Mouse (Mus musculus): Measurements from ENCODE around the gene Grin2a.
"Not testable (repeated sequence)": the region's sequence is repeated elsewhere in the genome, so short reads cannot be mapped to it uniquely, and the experiment has no call there.

The Grin2a gene

DNA sequence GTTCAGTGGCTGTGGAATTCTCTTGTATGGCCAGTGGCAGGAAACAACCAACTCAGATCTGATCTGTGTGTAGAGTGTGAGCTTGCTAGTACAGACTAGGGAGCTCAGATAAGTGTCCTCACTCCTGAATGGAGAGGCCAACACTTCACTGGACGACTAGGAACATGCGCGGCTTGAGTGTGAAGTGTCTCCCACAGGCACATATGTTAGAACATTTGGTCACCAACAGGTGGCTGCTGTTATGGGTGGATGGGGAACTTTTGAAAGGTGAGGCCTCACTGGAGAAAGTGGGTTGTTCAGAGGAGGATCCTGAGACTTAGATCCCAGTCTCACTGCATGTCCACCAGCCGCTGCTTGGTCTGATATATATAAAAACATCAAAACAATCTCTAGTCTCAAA, 329.5 kb downstream of the Grin2a start:
- in situ Hi-C loops (cut with MboI, MseI): no loop called here

GRCm38 (mm10) chr16:9664060-9664459, 331.3 kb downstream of the Grin2a start:
- in situ Hi-C loops (cut with MboI, MseI): no loop called here

- in situ Hi-C loops (cut with MboI, MseI): no loop called here
Measured at GRCm38 (mm10) chr16:9663508-9663907, 331.9 kb downstream of the Grin2a start.

GRCm38 (mm10) chr16:9625652-9626444, 369.5 kb downstream of the Grin2a start:
- in situ Hi-C loops (cut with MboI, MseI): no loop called here

DNA sequence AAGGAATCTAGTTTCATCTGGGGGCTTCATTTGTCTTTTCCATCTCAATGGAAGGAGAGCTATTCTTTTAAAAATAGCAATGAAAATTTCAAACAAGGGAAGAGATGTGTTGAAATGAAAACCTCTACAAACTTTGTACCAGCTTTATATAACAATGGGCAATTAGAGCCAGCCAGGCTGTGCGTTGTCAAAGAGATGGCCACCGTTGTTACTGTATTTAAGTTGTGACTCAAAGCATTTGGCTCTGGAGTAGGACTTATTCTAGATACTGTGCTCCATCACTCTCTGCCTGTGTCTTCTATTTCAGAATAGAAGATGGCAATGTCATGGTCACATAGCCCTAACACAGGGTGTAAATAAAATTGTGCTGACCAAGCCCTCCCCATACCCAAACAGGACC, 371.0 kb downstream of the Grin2a start:
- in situ Hi-C loops (cut with MboI, MseI): no loop called here

- in situ Hi-C loops (cut with MboI, MseI): no loop called here
Measured at GRCm38 (mm10) chr16:9618206-9618605, 377.2 kb downstream of the Grin2a start.

DNA sequence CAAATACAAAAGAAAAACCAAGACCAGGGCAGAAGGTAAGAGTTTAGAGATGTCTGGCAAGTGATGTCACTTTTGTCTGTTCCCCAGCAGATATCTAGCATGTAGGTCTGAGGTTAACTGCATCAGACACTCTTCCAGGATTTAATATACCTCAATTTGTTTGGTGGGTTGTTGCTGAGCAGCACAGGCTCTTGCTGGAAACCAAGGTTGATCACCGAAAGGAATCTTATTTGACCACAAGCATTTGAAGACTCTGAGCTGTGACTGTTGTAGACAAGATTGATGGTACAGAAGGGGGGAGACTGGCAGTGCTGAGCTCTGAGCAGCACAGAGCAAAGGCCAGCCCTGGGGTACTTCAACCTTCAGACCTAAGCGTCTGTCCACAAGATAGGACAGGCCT, 378.1 kb downstream of the Grin2a start:
- in situ Hi-C loops (cut with MboI, MseI): no loop called here

DNA sequence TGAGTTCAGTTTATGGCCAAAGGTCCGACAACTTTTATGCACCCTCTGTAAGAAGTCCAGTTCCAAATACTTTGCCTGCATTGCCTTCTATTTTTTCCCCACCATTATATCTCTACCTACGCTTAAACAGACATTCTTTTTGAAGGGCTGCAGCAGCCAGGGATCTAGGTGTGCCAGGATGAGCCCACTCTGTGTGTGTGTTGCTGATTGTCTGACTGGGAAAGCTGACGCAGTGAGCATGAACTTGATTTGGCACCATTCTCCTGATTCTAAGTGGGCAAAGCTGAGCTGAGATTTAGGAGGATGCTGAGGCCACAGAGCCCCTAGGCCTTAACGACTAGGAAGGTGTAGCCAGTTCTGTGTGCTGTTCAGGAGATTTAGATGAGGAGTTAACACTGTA, 378.6 kb downstream of the Grin2a start:
- in situ Hi-C loops (cut with MboI, MseI): no loop called here

DNA sequence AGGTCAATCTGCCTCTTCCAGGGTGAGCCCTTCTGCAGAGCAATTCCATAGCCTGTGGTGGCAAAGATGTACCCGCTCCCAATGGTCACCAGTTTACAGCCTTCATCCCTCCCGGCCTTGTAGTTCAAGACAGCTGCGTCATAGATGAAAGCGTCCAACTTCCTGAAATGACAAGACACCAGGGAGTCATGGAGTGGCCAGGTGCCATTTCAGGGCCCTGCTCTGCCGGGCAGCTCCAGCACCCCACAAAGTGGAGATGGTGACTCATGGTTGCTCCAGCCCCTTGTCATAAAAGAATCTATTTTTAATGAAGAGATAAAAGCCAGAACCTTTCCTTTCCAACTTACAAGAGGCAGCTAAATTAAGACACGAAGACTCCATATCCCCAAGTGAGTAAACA, 382.8 kb downstream of the Grin2a start:
- in situ Hi-C loops (cut with MboI, MseI): not testable (repeated sequence)

DNA sequence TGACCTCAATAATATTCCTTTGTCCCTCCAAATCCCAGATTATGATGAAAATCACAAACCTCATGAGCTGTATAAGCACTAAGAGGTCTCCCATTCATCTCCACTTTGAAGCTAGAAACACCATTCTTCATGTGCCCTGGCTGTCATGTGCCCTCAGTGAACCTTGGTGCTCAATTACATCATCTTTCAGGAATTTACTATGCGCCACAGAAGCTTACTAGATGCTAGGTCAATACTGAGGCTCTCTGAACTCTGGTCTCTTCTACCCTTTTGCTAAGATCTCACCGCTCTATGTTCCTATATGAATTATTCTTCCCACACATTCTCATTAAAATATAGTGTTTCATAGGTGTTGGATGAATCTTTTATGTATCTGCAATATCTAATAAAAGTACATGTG, 387.9 kb downstream of the Grin2a start:
- in situ Hi-C loops (cut with MboI, MseI): loop anchor here in 1 of 2 experiments (10.0 kb wide), 1 partner anchor 453 kb away; no protein-coding TSS in a partner anchor

GRCm38 (mm10) chr16:9603983-9604382, 391.4 kb downstream of the Grin2a start:
- in situ Hi-C loops (cut with MboI, MseI): loop anchor here in 1 of 2 experiments (10.0 kb wide), 1 partner anchor 449 kb away; no protein-coding TSS in a partner anchor

- in situ Hi-C loops (cut with MboI, MseI): loop anchor here in 1 of 2 experiments (10.0 kb wide), 1 partner anchor 448 kb away; no protein-coding TSS in a partner anchor
Measured at GRCm38 (mm10) chr16:9602579-9602978, 392.8 kb downstream of the Grin2a start.

GRCm38 (mm10) chr16:9589176-9589575, 406.2 kb downstream of the Grin2a start:
- in situ Hi-C loops (cut with MboI, MseI): no loop called here

- in situ Hi-C loops (cut with MboI, MseI): no loop called here
Measured at GRCm38 (mm10) chr16:9588431-9588830, 406.9 kb downstream of the Grin2a start.

DNA sequence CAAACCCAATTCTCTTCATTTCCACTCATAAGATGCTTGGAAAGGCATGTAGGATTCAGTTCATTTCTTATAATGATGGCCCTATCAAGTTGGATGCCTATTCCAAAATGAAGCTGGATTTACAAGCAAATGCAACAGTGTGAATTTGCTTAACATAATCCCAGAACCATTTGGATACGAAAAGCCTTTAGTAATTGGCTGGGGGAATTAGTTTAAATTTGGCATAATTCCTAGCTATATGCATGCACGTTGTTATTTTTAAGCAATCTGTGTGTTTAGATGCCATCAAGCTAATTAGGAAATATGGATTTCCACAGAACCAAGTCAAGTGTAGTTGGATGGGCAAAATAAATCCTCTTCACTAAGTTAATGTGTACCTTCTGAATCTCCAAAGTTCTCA, 411.4 kb downstream of the Grin2a start:
- in situ Hi-C loops (cut with MboI, MseI): no loop called here

- in situ Hi-C loops (cut with MboI, MseI): no loop called here
Measured at GRCm38 (mm10) chr16:9571793-9572192, 423.6 kb downstream of the Grin2a start.

DNA sequence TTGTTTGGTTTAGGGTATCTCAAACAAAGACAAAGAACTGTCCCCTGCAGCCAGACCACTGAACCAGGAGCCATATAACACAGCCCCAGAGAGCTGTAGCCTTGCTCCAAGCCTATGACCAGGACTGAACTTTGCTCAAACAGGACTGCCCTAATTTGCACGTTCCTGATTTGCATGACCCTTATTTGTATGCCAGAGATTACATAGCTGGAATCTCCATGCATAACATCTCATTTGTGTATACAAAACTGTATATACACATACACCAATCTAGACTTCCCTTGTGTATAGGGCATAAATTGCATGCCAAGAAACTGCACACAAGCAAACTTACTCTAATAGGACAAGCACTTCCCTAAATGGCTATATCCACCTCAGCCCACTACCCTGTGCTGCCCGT, 428.1 kb downstream of the Grin2a start:
- in situ Hi-C loops (cut with MboI, MseI): no loop called here

DNA sequence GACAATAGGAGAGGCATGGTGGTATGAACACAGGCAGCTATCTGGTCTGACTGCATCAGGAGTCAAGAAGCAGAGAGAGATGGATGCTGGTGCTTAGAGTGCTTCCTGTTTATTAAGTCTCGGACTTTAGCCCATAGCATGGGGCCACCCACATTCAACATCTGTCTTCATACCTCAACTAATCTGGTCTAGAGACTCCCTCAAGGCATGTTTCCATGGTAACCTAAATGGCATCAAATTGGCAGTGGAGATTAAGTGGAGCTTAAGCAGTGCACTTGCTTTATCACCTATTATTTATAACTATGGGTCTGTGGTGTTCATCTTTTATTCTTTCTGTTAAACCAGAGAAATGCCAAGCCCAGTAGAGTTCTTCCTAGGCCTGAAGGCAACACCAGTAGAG, 433.5 kb downstream of the Grin2a start:
- in situ Hi-C loops (cut with MboI, MseI): no loop called here

GRCm38 (mm10) chr16:9535196-9535595, 460.2 kb downstream of the Grin2a start:
- in situ Hi-C loops (cut with MboI, MseI): no loop called here

GRCm38 (mm10) chr16:9533564-9534332, 461.6 kb downstream of the Grin2a start:
- in situ Hi-C loops (cut with MboI, MseI): no loop called here

DNA sequence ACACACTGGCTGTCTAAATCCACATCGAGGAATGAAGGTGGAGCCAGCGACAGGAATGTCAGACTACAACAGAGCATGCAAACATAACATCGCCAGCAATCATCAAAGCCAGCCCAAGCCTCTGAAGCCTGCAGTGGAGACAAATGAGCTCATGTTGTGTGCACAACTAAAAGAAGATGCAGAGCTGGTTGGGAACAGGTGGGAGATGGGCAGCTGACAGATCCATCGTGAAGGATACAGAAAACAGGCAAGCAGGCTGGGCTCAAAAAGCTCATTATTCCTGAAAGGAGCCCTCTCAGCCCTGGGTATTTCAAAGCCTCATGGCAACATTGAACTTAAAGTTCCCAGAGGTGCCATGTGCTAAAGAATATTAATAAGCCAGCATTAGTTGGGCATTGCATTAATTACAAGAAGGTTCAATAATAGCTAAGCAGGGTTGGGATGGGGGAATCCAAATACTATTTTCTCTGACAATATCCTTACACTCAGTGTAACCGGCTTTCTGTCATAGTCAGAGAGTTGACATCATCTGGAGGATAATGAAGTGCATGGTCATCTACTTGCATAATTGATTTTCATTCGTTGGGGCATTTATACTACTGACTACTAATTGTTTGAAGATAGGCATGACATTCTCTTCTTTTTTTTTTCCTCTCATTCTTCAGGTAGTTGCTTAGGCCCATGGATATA, 462.4 kb downstream of the Grin2a start:
- in situ Hi-C loops (cut with MboI, MseI): no loop called here

- in situ Hi-C loops (cut with MboI, MseI): no loop called here
Measured at GRCm38 (mm10) chr16:9527214-9527613, 468.1 kb downstream of the Grin2a start.
